Mouse (Mus musculus) inflammation-experienced regulatory T-cells (primary cell): ENCODE measurements around the gene Olfr1331. TPM values are rescaled to one million over a fixed set of nuclear protein-coding genes. Genes with fewer than 3 reads are reported as not detected.

Experiments
- polyA plus RNA-seq, 2 experiments: library from polyadenylated mRNA; unstranded; fragments of 100-300 nt; shearing (Covaris generic); gene quantifications; one replicate each; pipeline ENCODE4 v1.2.1; 2017

The Olfr1331 gene
- 1 to 10 TPM in 1 of 2 experiments, under 1 TPM in 1; 0.10 to 3.5 TPM for polyA plus RNA-seq

DNA sequence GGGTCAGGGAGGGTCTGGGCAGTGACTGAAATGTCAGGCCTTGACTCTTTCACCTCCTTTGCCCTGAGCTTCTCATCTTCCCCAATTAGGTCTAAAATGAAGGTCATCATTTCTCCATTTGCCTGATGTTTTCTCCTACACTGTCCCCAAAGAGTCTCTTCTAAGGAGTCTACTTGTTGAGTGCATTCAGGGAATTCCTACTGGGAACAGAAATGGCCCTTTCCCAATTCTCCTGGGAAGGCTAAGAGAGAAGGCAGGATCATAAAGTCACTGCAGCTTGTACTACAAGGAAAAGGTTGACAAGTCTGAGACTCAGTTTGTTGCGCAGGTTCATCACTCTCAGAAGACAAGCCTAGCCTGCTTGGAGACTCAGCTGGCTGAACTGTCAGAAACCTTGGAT is at the start of gene Olfr1331:
Gene Olfr1331 (plus strand): TSS at position 301 of the 400 bp plus-strand sequence.

DNA sequence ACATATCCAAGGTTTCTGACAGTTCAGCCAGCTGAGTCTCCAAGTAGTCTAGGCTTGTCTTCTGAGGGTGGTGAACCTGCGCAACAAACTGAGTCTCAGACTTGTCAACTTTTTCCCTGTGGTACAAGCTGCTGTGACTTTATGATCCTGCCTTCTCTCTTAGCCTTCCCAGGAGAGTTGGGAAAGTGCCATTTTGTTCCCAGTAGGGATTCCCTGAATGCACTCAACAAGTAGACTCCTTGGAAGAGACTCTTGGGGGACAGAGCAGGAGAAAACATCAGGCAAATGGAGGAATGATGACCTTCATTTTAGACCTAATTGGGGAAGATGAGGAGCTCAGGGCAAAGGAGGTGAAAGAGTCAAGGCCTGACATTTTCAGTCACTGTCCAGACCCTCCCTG is 28.3 kb upstream of the Olfr1331 start, which contains the start of gene Olfr1333:
Gene Olfr1333 (minus strand): TSS at position 101 of the 400 bp plus-strand sequence.

DNA sequence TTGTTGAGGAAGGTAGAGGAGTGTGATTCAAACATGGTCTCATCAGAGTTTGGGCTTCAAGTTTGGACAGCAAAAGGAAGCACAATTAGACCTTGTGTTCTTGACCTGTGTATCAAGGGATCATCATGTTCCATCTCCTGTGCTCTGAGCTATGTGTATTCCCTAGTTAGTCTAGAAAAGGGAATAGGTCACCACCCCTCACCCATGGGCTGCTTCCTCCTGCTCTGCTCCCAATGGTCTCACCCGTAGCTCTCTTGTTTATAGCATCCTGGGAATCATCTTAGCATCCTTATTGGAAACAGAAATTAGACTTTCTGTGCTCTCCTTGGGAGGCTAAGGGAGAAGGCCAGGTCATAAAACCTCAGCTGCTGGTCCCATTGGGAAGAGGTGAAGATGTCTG is 23.8 kb downstream of the Olfr1331 start, which contains the start of gene Olfr1330:
Gene Olfr1330 (plus strand): TSS at position 301 of the 400 bp plus-strand sequence.

DNA sequence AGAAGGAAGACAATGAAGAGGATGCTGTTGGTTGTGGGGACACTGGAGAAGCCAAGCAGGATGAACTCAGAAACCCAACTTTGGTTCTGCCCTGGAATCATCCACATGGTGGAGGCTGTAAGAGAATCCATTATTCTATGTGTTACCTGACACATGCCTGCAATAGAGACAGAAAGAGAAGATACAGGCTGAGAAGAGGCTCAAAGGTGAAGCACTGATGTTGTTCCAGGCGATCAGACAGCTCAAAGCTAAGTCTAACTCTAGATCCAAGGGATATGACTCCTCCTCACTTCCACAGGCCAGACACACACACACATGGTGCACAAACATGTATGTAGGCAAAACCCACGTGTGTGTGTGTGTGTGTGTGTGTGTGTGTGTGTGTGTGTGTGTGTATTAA is 52.9 kb downstream of the Olfr1331 start, which contains the start of gene Olfr1329:
Gene Olfr1329 (minus strand): TSS at position 101 of the 400 bp plus-strand sequence.

Other genes starting within 250 kb of the Olfr1331 start
- gene Cfap57, start 243.9 kb upstream of the Olfr1331 start, polyA plus RNA-seq = under 1 TPM; 0.08 to 0.42 TPM
- gene Ebna1bp2, start 243.8 kb upstream of the Olfr1331 start, polyA plus RNA-seq = 100 to 1,000 TPM; 149 to 167 TPM
- not detected for gene Olfr62, start 205.7 kb upstream of the Olfr1331 start, polyA plus RNA-seq
- gene Olfr1342, start 171.9 kb upstream of the Olfr1331 start, polyA plus RNA-seq = not detected
- 1 to 10 TPM in 1 of 2 experiments, under 1 TPM in 1; 0.43 to 2.0 TPM for gene Olfr1341, start 161.1 kb upstream of the Olfr1331 start, polyA plus RNA-seq
- gene Olfr1340, start 144.5 kb upstream of the Olfr1331 start, polyA plus RNA-seq = under 1 TPM in 1 of 2 experiments, not detected in 1; 0.10 TPM
- not detected for gene Olfr1339, start 132.5 kb upstream of the Olfr1331 start, polyA plus RNA-seq
- under 1 TPM in 1 of 2 experiments, not detected in 1; 0.45 TPM for gene Olfr1338, start 105.9 kb upstream of the Olfr1331 start, polyA plus RNA-seq
- gene Olfr1337, start 82.1 kb upstream of the Olfr1331 start, polyA plus RNA-seq = not detected
- gene Olfr1335, start 54.7 kb upstream of the Olfr1331 start, polyA plus RNA-seq = not detected
- not detected for gene Olfr1333, start 28.4 kb upstream of the Olfr1331 start, polyA plus RNA-seq
- gene Olfr1330, start 23.9 kb downstream of the Olfr1331 start, polyA plus RNA-seq = 1 to 10 TPM in 1 of 2 experiments, under 1 TPM in 1; 0.33 to 1.3 TPM
- gene Olfr1329, start 52.8 kb downstream of the Olfr1331 start, polyA plus RNA-seq = not detected
- under 1 TPM in 1 of 2 experiments, not detected in 1; 0.22 TPM for gene Olfr1328, start 74.0 kb downstream of the Olfr1331 start, polyA plus RNA-seq
- gene Lao1, start 96.9 kb downstream of the Olfr1331 start, polyA plus RNA-seq = under 1 TPM in 1 of 2 experiments, not detected in 1; 0.23 TPM
- gene Slc2a1, start 244.1 kb downstream of the Olfr1331 start, polyA plus RNA-seq = 10 to 100 TPM; 47.7 to 57.4 TPM